Mouse (Mus musculus): ENCODE measurements at regions not wholly inside any gene's neighbourhood (a gene's known extent, or its start where the extent isn't known, plus 50 kb on each side); places are given as distances from the start of the nearest gene placed in this dataset.

DNA sequence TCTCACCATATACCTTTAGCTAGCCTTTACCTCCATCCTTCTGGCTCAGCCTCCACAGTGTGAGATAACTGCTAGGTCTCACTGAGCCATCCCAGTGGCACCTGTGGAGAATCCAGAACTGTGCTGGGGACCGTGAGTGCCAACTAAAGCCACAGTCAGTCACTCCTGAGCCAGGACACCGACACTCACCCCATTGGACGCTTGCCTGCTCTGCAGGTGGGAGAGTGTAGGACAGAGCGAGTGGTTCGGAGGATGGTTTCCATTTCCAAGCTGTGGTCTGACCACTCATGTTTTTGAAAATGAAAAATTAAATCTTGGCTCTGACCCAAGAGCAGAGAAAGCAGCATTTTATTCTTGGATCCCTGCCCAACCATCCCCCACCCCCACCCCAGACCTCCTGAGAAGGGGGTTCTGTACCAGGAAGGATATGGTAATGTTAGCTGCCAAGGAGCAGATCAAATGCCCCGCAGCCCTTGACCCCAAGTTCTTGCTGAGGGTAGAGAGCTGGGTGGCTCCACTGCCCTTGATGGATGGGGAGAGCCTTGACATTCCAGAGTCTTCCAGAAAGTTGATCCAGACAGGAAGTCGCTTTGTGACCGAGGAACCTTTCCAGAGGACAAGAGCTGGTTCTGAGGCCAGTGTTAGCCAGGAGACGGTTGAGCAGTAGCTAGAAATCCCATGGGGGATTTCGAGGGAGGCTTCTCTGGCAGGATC is 83.3 kb upstream of the Smim23 start:
- peak; percentile 36 to 67 for DNase-seq

- DNase-seq: peak; percentile 42 to 77
Measured at GRCm38 (mm10) chr11:32903970-32904369, 79.6 kb upstream of the Smim23 start.

- DNase-seq: peak; percentile 39 to 56
Measured at GRCm38 (mm10) chr11:32903389-32903788, 79.0 kb upstream of the Smim23 start.

GRCm38 (mm10) chr11:32902923-32903322 is 78.5 kb upstream of the Smim23 start:
- DNase-seq: peak; percentile 30 to 32

DNA sequence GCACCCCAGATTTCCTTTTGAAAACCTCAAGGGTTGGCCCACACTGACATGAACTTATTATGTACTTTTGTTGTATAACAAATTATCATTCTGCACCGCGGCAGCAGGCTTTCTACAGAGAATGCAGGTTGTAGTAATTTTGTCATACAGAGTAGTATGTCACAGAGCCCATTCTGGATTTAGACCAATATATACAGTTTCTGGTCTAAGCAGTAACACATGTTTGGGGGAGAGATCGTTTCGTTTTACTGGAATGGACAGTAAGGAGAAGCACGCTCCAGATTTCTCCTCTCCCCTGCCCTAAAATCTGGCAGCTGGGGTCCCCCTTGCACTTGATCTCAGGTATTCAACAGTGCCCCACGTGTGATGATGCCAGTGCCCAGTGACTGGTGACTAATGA is 76.0 kb upstream of the Smim23 start:
- no peak for DNase-seq

DNA sequence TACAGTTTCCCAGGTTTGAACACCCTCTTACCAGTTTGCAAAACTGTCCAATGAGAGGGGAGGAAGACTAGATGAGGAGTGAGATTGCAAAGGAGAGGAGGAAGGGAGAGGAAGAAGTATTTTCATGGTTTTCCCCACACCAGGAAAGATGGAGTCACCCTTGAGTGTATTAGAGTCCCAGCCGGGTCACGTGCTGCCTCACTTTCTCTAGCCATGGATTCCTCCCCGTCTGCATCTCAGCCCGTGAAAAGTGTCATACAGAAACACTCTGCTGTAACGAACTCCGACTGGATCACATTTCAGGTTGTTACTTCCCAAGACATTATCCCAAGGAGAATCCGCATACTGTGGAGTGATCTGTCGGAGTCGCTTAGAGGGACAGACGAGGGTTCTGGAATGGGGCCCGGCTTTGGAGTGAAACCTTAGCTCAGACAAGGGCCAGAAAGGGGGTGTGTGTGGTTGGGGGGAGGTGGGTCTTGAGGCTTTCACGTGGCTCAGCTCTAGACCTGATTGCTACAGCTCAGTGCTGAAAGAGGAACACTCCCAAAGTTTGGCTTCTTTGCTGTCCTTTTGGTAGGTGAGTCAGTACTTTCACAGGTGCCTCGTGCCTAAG is 75.3 kb upstream of the Smim23 start:
- no peak for DNase-seq

DNA sequence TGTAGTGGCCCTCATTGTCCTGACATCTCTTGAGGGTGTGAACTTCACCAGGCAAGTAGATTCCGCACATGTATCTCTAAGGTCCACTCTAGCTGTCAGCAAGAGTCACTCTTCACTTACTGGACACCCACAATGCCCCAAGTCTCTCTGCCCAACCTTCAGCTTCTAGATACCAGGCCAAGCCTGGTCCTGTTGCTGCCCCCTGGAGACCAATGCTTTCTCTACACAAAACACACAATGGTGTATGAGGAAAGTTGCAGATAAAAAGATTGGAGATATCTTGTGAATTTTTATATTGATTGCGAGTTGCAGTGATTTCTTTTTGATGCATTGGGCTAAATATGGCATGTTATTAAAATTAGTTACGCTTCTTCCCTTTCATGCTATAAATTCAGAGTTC is 71.0 kb upstream of the Smim23 start:
- no peak for DNase-seq

GRCm38 (mm10) chr11:32893146-32893903 is 68.9 kb upstream of the Smim23 start:
- DNase-seq: no peak

DNA sequence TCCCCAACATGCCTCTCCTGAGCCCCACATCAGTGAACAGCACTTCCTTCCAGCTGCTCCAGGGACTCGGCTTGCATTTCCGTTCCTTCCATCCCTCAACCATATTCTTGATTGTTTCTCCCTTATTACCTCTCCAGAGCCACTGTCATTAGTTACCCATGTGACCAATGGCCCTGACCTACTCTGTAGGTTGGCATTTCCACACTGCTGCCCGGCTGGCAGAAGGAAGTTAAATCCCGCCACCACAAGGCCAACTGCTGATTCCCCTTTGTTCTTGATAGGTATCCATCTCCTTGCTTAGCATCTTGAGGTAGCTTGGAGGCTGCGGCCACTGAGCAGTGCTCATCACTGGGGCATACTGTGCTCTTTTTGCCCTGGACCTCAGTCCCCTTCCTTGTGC is 68.1 kb upstream of the Smim23 start:
- DNase-seq: no peak

DNA sequence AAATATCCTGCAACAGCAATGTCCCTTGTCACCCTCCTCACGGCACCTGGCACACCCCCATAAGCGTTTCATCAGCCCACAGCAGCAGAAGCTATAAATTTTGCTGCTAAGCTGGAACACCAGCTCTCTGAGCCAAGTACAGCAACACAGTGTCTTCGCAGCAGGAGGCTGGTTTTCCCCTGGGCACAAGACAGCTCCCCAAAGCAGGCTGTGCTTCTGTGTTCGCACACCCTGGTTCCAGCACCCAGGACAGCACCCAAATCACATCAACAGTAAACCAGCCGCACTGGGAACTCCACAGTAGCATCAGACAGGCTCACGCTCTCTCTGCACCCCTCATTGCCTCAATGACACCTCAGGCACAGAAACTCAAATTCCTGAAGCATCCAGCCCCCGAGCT is 64.8 kb upstream of the Smim23 start:
- no peak for DNase-seq

DNA sequence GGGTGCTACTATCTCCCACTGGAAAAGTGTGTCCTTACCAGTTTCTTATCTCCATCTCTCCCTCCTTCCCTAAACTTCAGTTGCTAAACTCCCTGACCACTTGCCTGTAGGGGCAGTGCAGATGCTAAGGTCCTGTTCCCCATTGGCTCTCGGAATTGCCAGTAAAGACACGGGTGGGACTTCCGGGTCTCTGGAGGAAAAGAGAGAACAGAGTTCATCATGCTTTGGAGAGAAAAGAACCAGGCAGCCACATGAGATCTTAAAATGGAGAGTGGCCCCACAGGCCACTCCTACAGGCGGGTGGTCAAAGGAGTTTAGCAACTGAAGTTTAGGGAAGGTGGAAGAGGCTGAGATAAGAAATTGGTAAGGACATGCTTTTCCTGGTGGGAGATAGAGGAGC is 60.3 kb upstream of the Smim23 start:
- no peak for DNase-seq

GRCm38 (mm10) chr11:32883062-32883852 is 58.9 kb upstream of the Smim23 start:
- DNase-seq: no peak

DNA sequence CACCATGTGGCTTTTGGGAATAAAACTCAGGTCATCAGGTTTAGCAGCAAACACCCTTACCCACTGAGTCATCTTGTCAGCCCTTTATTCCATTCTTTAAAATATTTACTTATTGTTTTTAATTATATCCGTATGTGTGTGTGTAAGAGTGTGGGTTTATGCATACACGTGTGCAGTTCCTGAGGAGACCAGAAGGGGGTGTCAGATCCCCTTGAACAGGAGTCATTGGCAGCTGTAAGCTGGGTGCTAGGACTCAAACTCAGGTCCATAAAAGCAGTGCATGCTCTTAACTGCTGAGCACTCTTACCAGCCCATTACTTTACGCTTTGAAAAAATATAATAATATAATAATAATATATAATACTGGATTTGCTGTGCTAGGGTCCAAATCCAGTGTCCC is 54.6 kb upstream of the Smim23 start:
- no peak for DNase-seq

Data from cerebellum, postnatal 14 days (tissue).